Mouse (Mus musculus) embryonic fibroblast, embryonic 13.5 days (primary cell): Measurements from ENCODE around the gene Fto. TPM values are rescaled to one million over a fixed set of nuclear protein-coding genes. Genes with fewer than 3 reads are reported as not detected.

Experiments
- H3K27ac ChIP-seq: 2 replicates; pipeline ENCODE4 v1.5.1; 2012; ENCODE audit warnings: low read length, control low read depth, inconsistent platforms; ENCODE audit not compliant: insufficient read depth
- H3K4me1 ChIP-seq: 2 replicates; pipeline ENCODE4 v1.6.1; 2011; ENCODE audit warnings: low read length; ENCODE audit not compliant: control insufficient read depth, insufficient read depth
- H3K4me3 ChIP-seq: 2 replicates; pipeline ENCODE4 v1.5.1; 2011; ENCODE audit warnings: mild to moderate bottlenecking, control low read depth, low read length; ENCODE audit not compliant: insufficient read depth
- CTCF ChIP-seq: IDR thresholded peaks from 2 replicates; pipeline ENCODE4 v1.5.1; 2011; ENCODE audit warnings: mild to moderate bottlenecking, control low read depth, low read length, moderate library complexity, borderline replicate concordance; ENCODE audit not compliant: insufficient read depth
- POLR2A ChIP-seq: IDR thresholded peaks from 2 replicates; pipeline ENCODE4 v1.6.1; 2011; ENCODE audit warnings: low read depth, mild to moderate bottlenecking, control low read depth, low read length, moderate library complexity
- polyA plus RNA-seq: library from polyadenylated mRNA; stranded (reverse); fragments of >200 nt; gene quantifications from 2 replicates; pipeline ENCODE4 v1.2.4, GENCODE M21; 2011; ENCODE audit warnings: low read depth; ENCODE audit not compliant: missing spikeins, insufficient read length

The Fto gene
- polyA plus RNA-seq, 1 experiment: 71.5 TPM

DNA sequence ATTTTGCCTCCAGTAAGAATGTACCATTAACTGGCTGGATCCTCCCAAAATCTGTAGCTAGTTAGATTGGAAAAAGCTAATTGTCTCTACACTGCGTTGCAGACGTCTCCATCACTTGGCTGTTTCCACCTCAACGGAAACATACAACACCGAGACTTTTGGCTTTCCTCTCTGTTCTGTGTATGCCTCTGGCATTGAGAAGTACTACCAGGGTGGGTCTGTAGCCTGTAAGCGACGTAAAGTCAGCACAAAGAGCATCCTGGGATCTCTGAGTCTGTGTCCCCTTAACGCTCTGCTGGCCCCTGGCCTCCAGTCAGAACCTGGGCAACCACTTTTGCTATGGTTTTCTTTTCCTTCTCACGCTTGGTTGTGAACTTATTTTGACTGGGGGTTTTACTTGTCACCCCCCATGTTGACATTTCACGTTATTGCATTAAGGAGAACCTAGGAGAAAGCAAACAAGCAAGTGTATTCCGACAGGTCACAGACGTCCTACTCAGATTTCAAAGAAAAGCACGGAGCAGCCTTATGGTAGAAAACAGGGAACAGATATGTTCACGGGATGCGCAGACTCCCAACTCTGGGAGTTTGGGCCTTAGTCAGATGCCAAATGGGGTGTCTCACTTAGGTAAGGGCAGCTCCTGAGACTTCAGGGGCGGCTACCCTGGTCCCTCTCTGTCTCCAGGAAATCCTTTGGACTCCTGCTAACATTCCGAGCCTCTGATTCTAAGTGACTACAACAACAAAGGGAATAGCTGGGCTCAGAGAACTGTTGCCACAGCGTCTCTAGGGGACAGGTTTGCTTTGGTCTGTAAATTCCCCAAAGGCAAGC is 263.0 kb downstream of the Fto start:
- H3K4me1 ChIP-seq: peaks cover 12% of the 10 kb centered on the region; the same call in 1 of the 2 replicates
- TF ChIP-seq CTCF: no peak
- TF ChIP-seq POLR2A: no peak
- no peak overlapping the region for H3K4me3 ChIP-seq
- peak overlapping the region; percentile 29; the same call in 1 of the 2 replicates for H3K27ac ChIP-seq

DNA sequence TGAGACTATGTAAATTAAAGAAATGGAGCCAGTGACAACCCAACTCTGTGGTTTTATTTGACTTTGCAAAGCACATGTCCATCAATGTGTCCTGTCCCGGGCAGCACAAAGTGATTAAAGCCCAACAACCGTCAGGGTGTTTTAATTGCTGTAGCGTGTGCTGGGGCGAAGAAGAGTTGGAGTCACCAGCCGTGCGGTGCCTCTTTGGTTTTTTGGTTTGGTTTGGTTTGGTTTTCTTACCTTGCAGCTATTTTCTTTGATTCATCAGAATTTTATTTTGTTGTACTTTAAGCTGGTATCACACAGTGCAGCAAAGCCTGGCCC is 263.6 kb downstream of the Fto start:
- no peak overlapping the region for H3K27ac ChIP-seq
- TF ChIP-seq CTCF (no peak), POLR2A (no peak)
- H3K4me3 ChIP-seq: no peak overlapping the region
- peaks cover 12% of the 10 kb centered on the region; the same call in 1 of the 2 replicates for H3K4me1 ChIP-seq

DNA sequence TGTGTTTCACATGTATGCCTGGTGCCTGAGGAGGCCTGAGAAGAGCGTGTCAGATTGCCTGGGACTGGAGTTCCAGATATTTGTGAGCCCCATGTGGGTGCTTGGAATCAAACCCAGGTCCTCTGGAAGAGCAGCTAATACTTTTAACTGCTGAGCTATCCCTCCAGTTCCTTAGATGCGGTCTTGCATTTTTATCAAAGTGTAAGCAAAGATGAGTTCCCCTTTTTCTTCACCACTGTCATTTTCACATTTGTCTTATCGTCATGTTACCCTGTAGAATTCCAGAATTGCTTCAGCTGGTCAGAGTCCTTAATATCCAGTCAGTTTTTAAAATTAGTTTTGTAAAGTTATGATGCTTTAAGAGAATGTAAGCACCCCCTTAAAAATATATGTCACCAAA is 264.3 kb downstream of the Fto start:
- TF ChIP-seq CTCF (no peak), POLR2A (no peak)

DNA sequence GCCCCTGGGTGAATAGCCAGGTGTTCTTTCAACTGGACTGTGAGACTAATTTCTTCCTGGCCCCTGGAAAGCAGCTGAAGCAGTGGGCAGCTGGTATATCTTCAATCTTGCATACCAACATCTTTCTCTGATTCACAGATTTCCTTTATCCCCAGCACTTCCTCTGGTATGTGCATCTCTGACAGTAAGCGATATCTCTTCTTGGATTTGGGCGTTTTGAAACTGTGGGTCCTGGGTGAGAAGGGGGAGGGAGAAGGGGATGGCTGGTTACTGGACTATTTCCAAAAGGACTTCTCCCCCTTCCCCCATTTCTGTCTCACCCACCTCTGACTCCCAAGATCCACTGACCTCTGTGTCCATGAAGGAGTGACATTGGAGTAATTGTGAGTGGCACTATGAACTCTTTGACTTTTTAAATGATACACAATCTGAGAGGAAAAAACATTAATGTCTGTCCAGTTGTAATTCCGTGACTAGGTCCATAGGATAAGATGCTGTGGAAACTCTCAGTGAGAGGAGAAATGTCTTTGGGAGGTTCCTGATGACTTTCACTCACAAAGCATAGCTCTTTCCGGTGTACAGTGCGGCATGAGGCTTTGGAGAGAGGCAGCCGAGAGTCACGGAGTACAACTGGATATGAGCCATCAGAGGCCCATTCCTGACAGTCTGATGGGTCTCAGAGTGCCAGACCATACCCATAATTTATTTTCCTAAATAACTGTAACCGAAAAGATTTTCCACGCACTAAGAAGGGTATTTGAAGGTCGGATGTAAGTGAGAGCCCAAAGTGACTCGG is 271.5 kb downstream of the Fto start:
- Histone ChIP-seq H3K27ac (no peak overlapping the region), H3K4me3 (no peak overlapping the region), H3K4me1 (peaks cover 2% of the 10 kb centered on the region; the same call in 1 of the 2 replicates)
- TF ChIP-seq CTCF (no peak), POLR2A (no peak)

More for the DNA sequence above, 264.3 kb downstream of the Fto start:
- no peak overlapping the region for H3K27ac ChIP-seq
- H3K4me1 ChIP-seq: peaks cover 12% of the 10 kb centered on the region; the same call in 1 of the 2 replicates
- H3K4me3 ChIP-seq: no peak overlapping the region

DNA sequence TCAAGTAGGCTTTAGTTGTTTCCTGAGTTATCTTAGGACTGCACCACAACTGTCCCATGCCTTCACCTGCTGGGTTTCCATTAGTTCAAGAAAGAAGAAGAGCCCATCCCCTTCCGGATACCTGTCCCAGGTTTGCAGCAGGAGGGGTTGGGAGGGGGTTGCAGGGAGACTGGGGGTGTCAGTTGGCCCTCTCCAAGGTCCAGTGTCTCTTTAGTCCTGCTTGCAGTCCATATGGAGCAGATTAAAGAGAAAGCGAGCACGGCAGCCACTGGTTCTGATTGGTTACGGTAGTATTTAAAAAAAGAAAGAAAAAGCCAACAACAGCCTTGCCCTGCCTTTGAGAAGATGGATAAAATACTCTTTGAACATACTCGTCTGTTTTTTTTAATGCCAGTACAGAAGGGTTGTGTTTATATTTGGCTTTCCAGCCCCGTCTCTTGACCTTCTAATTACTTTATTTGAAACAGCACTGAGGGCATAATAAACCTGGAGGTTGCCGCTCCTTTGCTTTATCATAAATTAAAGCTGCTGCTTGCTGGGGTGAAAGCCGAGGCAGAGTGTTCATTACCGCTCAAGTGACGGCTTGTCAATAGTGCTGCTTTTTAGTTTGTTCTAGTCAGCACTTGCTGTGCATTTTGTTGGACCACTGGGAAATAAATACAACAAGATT is 279.2 kb downstream of the Fto start:
- Histone ChIP-seq H3K27ac (no peak overlapping the region), H3K4me3 (no peak overlapping the region), H3K4me1 (no peaks in the 10 kb centered on the region)
- no peak for TF ChIP-seq POLR2A
- TF ChIP-seq CTCF: no peak

DNA sequence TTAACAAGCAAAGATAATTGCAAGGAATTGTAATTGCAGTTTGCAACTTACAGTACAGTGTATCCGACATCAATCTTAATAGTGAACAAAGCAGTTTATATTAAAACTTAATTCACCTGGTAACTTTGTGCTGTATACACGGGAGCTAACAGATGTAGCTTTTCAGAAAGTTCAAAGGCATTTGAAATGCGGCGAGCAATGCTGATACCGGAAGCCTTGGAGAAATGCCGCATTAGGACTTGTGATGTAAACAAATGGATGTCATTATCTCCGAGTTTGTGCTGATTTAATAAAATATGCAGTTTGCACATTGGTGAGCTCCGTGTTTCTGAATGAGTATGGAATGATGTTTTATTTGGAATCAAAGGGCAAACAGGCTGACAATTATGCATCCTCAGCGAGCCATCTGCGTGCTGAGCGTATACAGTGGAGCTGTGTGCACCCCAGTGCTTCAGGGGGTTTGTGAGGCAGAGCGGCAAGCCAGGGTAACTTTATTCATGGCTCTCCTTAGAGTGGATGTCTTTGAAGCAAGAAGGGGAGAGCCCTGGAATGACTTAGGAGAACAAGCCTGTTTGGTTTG is 280.0 kb downstream of the Fto start:
- TF ChIP-seq POLR2A (no peak), CTCF (no peak)
- Histone ChIP-seq H3K4me1 (no peaks in the 10 kb centered on the region), H3K27ac (no peak overlapping the region), H3K4me3 (no peak overlapping the region)

DNA sequence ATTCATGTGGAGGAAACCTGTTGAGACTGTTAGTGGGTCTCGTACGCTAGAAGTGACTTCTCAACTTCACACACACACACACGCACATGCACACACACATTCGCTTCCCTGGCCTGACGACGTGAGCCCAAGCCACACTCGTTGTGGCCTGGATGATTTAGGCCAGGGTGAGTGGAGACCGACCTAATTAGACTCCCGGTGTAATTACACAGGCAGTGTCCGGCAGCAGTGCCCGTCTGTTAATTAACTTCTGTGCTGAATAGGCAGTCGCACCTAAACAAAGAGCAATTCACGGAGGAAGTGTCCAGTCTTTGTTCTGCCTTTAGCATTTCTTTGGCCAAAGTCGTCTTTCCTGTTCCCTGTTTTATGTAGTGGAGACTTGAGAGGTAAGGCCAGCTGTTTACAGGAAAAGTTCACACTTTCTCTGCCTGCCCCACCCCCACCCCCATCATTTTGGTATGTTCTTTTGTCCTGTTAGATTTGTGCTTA is 286.1 kb downstream of the Fto start:
- Histone ChIP-seq H3K4me3 (no peak overlapping the region), H3K27ac (no peak overlapping the region), H3K4me1 (no peaks in the 10 kb centered on the region)
- TF ChIP-seq CTCF (no peak), POLR2A (no peak)

DNA sequence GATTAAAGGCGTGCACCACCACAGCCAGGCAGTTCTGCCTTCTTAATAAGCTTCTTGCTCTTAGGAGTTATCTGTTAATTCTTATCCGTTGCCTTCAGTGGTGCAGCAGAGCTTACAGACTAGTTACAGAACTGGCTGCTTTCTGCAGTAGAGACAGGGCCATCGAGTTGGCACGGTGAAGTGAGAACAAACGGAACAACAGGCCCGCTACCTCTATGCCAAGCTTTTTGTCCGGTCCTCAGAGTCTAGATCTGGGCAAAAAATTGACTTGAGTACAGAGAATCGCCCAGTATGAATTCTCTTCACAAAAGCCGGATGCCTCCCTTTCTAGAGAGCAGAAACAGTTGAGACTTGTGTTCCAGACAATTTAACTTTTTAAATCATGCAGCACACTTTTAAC is 290.4 kb downstream of the Fto start:
- no peak overlapping the region for H3K27ac ChIP-seq
- peaks cover 12% of the 10 kb centered on the region for H3K4me1 ChIP-seq
- no peak overlapping the region for H3K4me3 ChIP-seq
- TF ChIP-seq POLR2A (no peak), CTCF (no peak)

DNA sequence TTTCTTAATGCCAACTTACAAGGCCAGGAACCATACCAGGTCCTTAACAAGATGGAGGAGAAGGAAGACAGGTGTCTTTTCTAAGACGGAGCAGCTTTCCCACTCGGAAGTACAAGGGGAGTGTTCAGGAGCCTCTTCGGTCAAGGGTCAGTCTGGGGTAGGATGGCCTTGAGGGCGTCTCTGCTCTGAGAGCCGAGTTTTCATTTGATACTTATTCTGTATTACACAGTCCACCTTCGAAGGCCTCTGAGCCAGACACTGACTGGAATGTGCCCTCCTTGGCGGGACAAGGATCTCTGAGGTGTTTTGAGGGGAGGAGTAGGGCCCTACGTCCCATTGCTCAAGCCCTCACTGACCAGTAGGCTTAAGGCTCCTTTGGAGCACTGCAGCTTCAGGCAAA is 292.6 kb downstream of the Fto start:
- no peak for TF ChIP-seq POLR2A
- TF ChIP-seq CTCF: no peak
- Histone ChIP-seq H3K4me1 (peaks cover 12% of the 10 kb centered on the region), H3K27ac (peak overlapping the region; percentile 30), H3K4me3 (no peak overlapping the region)
